Mouse (Mus musculus) kidney, adult 2 months (tissue): ENCODE results near the gene Aplp1. TPM values are rescaled to one million over a fixed set of nuclear protein-coding genes. Genes with fewer than 3 reads are reported as not detected.
A peak's percentile ranks its signal among the peaks of the same experiment; 100 is the strongest.
"Not testable (repeated sequence)": the region's sequence is repeated elsewhere in the genome, so short reads cannot be mapped to it uniquely, and the experiment has no call there.

Experiments
- DNase-seq: peaks from one replicate; pipeline ENCODE4 v3.0.0; 2021
- H3K27ac ChIP-seq: fragments of 200-500 bp; 2 replicates; pipeline ENCODE4 v1.5.1; 2012; ENCODE audit warnings: low read depth, low read length, control low read depth, inconsistent platforms; ENCODE audit not compliant: insufficient read depth
- H3K27me3 ChIP-seq: fragments of 200-500 bp; replicated peaks from 2 replicates; pipeline ENCODE4 v1.6.1; 2012; ENCODE audit warnings: mild to moderate bottlenecking, moderate library complexity, low read length, inconsistent platforms; ENCODE audit not compliant: control insufficient read depth, insufficient read depth
- H3K36me3 ChIP-seq: fragments of 200-500 bp; 2 replicates; pipeline ENCODE4 v1.6.1; 2012; ENCODE audit warnings: mild to moderate bottlenecking, moderate library complexity, low read length, inconsistent platforms; ENCODE audit not compliant: control insufficient read depth, insufficient read depth
- H3K4me1 ChIP-seq: fragments of 200-500 bp; 2 replicates; pipeline ENCODE4 v1.6.1; 2011; ENCODE audit warnings: low read length; ENCODE audit not compliant: control insufficient read depth, insufficient read depth
- H3K4me3 ChIP-seq: fragments of 200-500 bp; 2 replicates; pipeline ENCODE4 v1.5.1; 2011; ENCODE audit warnings: mild to moderate bottlenecking, low read depth, low read length, control low read depth; ENCODE audit not compliant: insufficient read depth
- CTCF ChIP-seq: fragments of 200-500 bp; conservative IDR thresholded peaks from 2 replicates; pipeline ENCODE4 v1.5.1; 2011; ENCODE audit warnings: low read depth, mild to moderate bottlenecking, control low read depth, low read length, moderate library complexity, mixed read lengths; ENCODE audit not compliant: insufficient read depth, insufficient read length
- POLR2A ChIP-seq: fragments of 200-500 bp; IDR thresholded peaks from one replicate; pipeline ENCODE4 v1.6.1; 2011; ENCODE audit warnings: low read depth, low read length, control low read depth
- WGBS: fragments of 180-500 bp; shearing (Covaris S2); methylation state at CpG from one replicate; pipeline ENCODE4 v1.1.7; 2018; 5-methylcytosine and 5-hydroxymethylcytosine counted together
- polyA plus RNA-seq: library from polyadenylated mRNA; depleted of rRNA; stranded (reverse); fragments of >200 nt; gene quantifications from 2 replicates; pipeline ENCODE4 v1.2.3, GENCODE M21; 2012

Gene Aplp1
- polyA plus RNA-seq, 1 experiment = 13.0 TPM

DNA sequence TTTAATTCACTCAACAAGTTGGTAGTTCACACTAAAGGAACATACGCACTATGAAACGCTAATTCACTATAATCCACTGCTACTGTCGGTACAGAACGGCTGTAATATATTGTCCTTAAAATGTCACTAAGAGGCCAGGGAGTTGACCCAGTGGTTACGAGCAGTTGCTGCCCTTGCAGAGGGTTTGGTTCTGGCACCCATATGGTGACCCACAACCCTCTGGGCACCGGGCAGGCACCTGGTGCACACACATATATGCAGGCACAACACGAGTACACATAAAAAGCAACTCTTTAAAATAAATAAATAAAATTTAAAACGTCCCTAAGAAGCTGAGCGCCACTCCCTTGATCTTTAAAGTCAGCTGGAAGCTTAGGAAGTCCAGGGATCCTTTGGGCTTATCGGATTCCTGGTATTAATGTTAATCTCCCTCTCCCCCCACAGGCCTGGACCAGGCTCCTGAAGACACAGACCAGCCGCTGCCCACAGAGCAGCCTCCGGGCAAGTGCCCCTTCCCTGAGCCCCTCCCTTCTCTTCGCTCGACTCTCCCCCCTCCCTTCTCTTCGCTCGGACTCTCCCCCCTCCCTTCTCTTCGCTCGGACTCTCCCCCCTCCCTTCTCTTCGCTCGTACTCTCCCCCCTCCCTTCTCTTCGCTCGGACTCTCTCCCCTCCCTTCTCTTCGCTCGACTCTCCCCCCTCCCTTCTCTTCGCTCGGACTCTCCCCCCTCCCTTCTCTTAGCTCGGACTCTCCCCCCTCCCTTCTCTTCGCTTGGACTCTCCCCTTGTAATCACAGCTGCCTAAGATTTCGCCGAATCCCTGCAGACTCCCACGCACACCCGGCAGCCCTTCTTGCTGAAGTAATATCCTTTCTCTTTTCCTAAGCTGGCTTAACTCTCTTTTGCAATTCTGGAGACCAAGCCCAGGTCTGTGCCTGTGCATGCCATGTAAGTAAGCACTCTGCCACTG, 32.4 kb upstream of the Aplp1 start:
- TF ChIP-seq CTCF (no peak), POLR2A (no peak)
- WGBS = 8% methylated on average over 30 of the region's 32 CpGs
- DNase-seq = no peak
- Histone ChIP-seq H3K36me3 (no peaks in the 10 kb centered on the region), H3K27ac (no peak overlapping the region), H3K4me3 (no peak overlapping the region), H3K27me3 (no peaks in the 10 kb centered on the region), H3K4me1 (no peaks in the 10 kb centered on the region)

DNA sequence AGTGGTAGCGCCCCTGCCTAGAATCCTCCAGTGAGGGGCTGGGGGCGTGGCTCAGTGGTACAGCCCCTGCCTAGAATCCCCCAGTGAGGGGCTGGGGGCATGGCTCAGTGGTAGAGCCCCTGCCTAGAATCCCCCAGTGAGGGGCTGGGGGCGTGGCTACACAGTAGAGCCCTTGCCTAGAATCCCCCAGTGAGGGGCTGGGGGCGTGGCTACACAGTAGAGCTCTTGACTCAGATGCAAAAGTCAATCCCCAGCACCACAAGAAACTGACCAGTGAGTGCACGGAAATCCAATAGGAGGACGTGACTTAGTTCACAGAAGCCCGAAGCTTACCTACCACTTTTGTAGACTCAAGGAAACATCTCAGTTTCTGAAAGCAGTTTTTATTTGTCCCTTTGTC, 30.8 kb upstream of the Aplp1 start:
- not testable (repeated sequence) for DNase-seq, H3K4me1 ChIP-seq, H3K27ac ChIP-seq, H3K27me3 ChIP-seq, H3K36me3 ChIP-seq, H3K4me3 ChIP-seq
- 86% methylated on average over 7 of the region's 7 CpGs for WGBS

DNA sequence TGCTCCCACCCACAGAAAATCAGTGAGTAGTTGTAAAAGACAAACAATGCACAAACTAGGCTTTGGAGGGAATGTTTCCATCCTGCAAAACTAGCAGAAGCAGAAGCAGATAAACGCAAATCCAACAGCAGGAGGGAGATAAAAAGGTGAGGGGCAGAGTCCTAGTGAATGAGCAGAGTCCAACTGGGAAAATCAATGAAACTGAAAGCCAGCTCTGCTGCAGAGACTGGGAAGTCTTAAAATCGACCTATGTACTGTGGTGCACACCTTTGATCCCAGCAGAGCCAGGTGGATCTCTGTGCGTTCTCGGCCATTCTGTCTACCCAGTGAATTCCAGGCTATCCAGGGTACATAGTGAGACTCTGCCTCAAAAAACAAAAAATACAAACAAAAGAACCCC, 29.7 kb upstream of the Aplp1 start:
- Histone ChIP-seq H3K27ac (no peak overlapping the region), H3K36me3 (no peaks in the 10 kb centered on the region), H3K4me1 (no peaks in the 10 kb centered on the region), H3K27me3 (no peaks in the 10 kb centered on the region), H3K4me3 (no peak overlapping the region)
- TF ChIP-seq POLR2A = no peak
- no peak for TF ChIP-seq CTCF
- WGBS = 50% methylated on average over 4 of the region's 4 CpGs
- DNase-seq = no peak

DNA sequence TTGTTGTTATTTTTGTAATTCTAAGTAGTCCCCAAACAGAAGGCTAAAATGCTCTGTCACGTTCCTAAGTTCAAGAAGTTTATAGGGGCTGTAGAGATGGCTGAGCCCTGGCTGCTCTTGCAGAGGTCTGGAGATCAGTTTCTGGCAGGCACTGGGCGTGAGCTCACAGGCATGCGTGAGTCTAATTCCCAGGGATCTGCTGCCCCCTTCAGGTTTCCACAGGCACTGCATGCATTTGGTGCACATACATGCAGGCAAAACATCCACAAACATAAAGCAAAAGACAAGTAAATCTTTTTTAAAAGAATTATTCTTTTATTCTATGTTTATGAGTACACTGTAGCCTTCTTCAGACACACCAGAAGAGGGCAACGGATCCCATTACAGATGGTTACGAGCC, 27.1 kb upstream of the Aplp1 start:
- H3K27me3 ChIP-seq = no peaks in the 10 kb centered on the region
- TF ChIP-seq POLR2A = no peak
- peak; percentile 74 for TF ChIP-seq CTCF

DNA sequence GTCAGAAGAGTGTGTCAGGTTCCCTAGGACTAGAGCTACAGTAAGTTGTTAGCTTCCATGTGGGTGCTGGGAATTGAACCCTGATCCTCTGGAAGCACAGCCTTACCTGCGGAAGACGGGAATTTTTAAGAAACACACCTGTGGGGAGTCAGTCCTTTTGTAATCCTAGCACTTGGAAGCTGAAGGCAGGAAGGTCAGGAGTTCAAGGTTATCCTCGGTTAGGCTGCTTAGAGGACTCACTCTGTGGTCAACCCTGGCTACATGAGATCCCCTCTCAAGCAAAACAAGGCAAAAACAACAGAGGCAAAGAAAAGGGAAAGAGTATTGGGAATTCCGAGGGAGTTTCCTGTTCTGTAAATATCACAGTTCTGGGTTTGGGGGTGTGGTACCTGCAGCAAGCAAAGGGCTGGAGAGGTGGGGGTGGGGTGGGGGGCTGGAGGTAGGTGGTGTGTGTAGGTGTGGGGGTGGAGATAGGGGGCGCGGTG, 19.5 kb upstream of the Aplp1 start:
- H3K27ac ChIP-seq = no peak overlapping the region
- no peaks in the 10 kb centered on the region for H3K27me3 ChIP-seq
- no peak overlapping the region for H3K4me3 ChIP-seq
- 26% methylated on average over 6 of the region's 6 CpGs for WGBS
- no peak for DNase-seq
- no peaks in the 10 kb centered on the region for H3K36me3 ChIP-seq
- no peaks in the 10 kb centered on the region for H3K4me1 ChIP-seq
- no peak for TF ChIP-seq POLR2A
- no peak for TF ChIP-seq CTCF

More for the DNA sequence above, 27.1 kb upstream of the Aplp1 start:
- no peaks in the 10 kb centered on the region for H3K4me1 ChIP-seq
- no peaks in the 10 kb centered on the region for H3K36me3 ChIP-seq
- WGBS = 45% methylated on average over 5 of the region's 5 CpGs
- no peak overlapping the region for H3K4me3 ChIP-seq
- DNase-seq = peak; percentile 42
- H3K27ac ChIP-seq = no peak overlapping the region

DNA sequence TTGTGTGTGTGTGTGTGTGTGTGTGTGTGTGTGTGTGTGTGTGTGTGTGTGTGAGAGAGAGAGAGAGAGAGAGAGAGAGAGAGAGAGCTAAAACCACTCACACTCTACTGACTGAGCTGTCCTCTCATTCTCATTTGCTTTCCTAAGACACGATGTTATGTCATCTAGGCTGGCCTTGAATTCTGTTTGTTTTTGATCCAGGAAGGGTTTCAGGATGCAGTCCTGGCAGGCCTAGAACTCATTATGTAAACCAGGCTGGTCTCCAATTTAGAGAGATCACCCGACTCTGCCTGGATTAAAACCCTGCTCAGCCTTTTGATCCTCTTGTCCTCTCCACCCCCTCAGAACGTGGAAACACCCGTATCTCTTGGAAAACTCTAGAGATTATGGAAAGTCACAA, 18.7 kb upstream of the Aplp1 start:
- no peaks in the 10 kb centered on the region for H3K27me3 ChIP-seq

DNA sequence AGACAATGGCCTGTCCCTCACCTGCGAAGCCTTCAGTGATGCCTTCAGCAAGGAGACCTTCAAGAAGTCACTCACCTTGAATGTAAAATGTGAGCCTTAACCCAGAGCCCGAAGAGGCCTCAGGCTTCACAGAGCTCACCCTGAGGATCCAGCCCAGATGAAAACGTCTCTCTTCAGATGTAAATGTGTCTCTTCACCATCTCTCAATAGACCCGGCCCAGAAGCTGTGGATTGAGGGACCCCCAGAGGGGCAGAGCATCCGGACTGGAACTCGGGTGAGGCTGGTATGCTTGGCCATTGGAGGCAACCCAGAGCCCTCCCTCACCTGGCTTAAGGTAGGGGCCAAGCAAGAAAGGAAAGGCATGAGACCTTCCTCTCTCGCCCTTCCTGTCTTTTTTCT, 18.2 kb upstream of the Aplp1 start:
- Histone ChIP-seq H3K27ac (no peak overlapping the region), H3K4me1 (no peaks in the 10 kb centered on the region), H3K27me3 (no peaks in the 10 kb centered on the region), H3K36me3 (no peaks in the 10 kb centered on the region), H3K4me3 (no peak overlapping the region)
- no peak for TF ChIP-seq POLR2A
- no peak for TF ChIP-seq CTCF
- no peak for DNase-seq
- 32% methylated on average over 7 of the region's 7 CpGs for WGBS

More for the DNA sequence above, 18.7 kb upstream of the Aplp1 start:
- TF ChIP-seq POLR2A (no peak), CTCF (no peak)
- H3K36me3 ChIP-seq = no peaks in the 10 kb centered on the region
- no peak overlapping the region for H3K4me3 ChIP-seq
- no peaks in the 10 kb centered on the region for H3K4me1 ChIP-seq
- 37% methylated on average over 4 of the region's 4 CpGs for WGBS
- no peak overlapping the region for H3K27ac ChIP-seq
- no peak for DNase-seq
